Mouse (Mus musculus): ENCODE data around the gene Chchd5. TPM values are rescaled to one million over a fixed set of nuclear protein-coding genes. Genes with fewer than 3 reads are reported as not detected.

Chchd5 gene
- total RNA-seq (2021) = 10 to 100 TPM; 11.6 to 13.9 TPM

DNA sequence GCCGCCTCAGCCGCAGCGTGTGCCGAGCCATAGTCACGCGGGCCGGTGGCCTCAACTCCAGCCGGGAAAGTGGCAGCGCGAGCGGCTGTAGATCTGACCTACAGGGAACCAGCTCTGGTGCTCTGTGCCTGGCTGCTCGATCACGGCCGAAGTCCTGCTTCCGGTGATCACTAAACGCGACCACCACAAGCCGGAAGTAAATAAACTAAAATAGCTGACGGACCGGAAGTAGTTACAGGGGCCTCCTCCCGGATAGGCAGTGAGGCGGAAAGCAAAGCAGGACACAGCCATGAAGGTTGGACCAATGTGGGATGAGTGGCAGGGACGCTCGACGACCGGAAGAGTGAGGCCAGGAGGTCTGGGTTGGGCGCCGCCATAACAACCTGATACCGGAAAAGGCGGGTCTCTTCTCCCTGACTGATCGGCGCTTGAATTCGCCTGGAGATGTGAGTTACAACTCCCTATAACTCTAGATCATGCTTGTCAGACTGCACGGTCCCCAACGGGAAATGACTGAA, at the start of gene Chchd5:
Gene Chchd5, plus strand, starts transcription at position 289 of the 518 bp plus-strand sequence.
- DNase-seq = peak; percentile 95
- intact Hi-C loops (cut with DNase I) = loop anchor here (1.0 to 2.0 kb wide), 3 partner anchors 28 to 69 kb away; partner anchors contain the start of gene Slc20a1

DNA sequence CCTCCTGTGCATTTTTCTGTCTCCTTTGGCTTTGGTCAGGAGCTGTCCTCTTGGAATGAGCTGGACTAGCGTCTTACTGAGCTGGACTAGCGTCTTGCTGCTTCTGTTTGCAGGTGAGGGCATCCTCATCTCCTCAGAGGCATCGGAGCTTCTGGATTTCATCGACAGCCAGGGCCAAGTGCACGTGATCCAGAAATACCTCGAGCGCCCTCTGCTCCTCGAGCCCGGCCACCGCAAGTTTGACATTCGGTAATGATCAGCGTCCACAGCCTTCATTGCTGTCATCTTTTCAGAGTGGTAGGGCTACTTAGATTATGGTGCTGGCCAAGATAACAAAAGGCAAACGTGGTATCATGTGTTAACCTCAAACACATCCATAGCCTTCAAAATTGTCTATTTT, 48.4 kb upstream of the Chchd5 start:
- DNase-seq = peak; percentile 10 to 16
- intact Hi-C loops (cut with DNase I) = no loop called here

DNA sequence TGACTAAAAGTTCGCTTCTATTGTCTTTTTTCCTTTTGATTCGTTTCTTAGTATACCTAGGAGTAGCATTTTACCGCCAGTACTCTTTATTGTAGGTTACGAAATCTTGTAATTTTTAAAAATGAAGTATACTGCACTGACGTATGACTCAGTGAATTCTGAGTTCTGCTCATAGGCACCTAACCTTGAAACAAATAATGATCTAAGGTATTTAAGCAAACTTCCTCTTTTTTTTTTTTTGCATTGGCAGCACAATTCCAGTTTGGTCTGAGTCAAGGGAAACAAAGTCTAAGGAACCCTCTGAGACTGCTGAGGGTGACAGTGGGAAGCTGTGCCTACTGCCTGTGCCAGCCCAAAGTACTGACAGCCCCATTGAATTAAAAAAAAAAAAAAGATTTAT, 46.0 kb upstream of the Chchd5 start:
- DNase-seq = no peak
- intact Hi-C loops (cut with DNase I) = no loop called here

DNA sequence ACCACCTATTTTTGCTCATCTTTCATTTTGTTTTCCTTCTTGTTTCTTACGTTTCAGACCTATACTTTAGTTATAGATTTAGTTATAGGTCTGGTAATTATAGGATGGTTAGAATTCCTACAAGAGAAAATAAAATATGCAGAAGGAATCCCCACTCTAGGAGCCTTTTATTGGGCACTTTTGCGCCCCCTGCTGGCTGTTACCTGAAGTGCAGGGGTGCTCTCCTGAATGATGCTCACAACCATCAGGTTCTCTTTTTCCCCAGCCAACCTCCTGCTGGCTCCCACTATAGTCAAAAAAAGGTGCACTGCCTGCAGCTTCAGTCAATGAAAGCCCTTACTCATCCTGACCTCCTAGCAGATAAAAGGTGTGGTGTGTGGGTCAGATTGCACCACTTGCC, 44.5 kb upstream of the Chchd5 start:
- intact Hi-C loops (cut with DNase I) = loop anchor here (2.0 to 5.0 kb wide), 2 partner anchors 78 to 136 kb away; no protein-coding TSS in a partner anchor
- peak in 1 of 2 experiments; percentile 31 for DNase-seq

GRCm38 (mm10) chr2:129087520-129087919, 42.0 kb upstream of the Chchd5 start:
- intact Hi-C loops (cut with DNase I) = loop anchor here (5.0 kb wide), 1 partner anchor 80 kb away; no protein-coding TSS in a partner anchor
- DNase-seq = no peak

DNA sequence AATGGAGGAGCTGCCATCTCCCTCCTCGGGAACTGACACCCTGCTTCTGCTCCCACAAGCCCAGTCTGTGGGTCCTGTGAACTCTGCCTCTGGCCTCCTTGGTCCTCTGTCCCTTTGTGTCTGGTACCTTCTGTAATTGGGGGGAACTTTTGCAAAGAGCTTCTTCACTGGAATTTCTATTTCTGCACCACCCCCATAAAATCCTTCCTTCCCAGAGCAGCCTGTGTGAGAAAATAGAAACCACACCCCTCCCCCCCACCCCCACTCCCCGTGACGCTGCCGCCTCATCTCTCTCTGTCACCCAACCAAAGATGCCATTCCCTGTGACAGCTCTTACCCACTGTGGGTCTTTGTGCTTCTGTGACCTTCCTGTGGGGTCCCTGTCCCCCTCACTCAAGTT, 39.1 kb upstream of the Chchd5 start:
- intact Hi-C loops (cut with DNase I) = no loop called here
- no peak for DNase-seq

DNA sequence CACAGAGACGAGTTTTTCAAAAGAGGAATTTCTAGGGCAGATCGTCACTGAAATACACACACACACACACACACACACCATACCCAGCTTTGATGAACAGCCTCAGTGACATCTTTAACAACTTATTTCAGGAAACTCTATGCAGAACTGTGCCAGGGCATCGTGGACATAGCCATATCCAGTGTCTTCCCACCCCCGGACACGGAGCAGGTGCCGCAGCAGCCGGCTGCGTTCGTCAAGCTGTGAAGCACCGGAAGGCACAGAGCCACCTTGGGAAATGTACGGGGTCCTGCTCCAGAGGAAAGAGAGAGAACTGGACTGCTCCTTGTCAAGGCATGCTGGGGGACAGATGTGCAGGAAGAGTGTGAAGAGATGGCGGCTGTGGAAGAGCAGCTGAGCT, 36.7 kb upstream of the Chchd5 start:
- intact Hi-C loops (cut with DNase I) = no loop called here
- DNase-seq = no peak

DNA sequence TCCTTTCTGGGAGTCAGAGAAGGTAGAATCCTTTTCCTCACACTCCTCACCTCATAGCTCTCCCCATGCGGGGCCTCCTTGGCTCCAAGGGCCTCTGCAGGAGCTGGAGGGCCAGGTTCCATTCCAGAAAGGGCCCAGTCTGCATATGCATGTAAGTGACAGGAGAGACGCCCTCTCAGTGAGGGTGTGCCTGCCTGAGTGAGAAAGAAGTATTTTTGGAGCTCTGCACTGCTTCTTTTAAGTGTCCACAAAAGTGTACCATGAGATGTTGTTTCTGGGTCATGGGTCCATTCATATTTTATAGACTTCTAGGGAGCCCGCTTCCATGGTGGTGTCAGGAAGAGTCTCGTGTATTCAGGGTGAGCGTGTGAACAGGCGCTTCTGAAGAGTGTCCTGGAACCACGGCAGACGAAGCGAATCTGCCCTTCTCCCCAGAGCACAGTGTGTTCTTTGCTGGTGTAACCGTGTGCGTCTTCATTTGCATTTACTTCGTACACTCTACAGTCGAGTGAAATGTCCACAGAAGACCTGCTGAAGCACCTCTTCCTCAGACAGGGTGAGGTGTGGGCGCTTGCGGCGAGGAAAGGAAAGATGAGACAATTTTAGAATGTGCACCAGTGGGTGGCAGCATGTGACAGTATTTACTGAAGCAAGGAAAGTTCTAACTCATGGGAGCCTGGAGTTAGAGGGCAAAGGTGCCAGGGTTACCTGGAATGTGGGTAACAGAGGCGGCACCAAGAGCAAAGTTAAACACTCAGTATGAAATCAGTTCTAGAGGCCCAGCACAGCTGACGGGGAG, 35.4 kb upstream of the Chchd5 start:
- intact Hi-C loops (cut with DNase I) = no loop called here
- no peak for DNase-seq

DNA sequence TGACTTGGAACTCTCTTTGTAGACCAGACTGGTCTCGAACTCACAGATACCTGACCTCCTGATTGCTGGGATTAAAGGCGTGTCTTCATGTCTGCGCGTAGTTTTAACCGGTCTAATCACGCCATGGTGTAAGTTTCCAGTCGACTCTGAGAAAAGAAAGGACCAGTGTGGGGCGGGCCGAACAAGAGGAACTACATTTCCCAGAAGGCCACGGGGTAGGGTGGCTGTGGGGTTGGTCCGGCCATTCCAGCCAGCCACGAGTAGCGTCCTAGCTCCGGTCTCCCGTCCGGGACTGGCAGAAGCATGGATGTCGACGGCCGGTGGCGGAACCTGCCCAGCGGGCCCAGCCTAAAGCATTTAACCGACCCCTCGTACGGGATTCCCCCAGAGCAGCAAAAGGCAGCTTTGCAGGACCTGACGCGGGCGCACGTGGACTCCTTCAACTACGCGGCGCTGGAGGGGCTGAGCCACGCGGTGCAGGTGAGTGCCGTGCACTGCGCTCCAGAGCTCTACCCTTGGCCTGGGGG, 28.7 kb upstream of the Chchd5 start, which contains the start of gene Polr1b:
Gene Polr1b, plus strand, starts transcription at position 212 of the 527 bp plus-strand sequence.
- DNase-seq = peak; percentile 96 to 97
- intact Hi-C loops (cut with DNase I) = loop anchor here (1.0 to 10.0 kb wide), 2 partner anchors 28 to 154 kb away; partner anchors contain the start of gene Chchd5

- intact Hi-C loops (cut with DNase I) = no loop called here
- DNase-seq = no peak
Observed at GRCm38 (mm10) chr2:129112924-129113323, 16.6 kb upstream of the Chchd5 start.

- intact Hi-C loops (cut with DNase I) = no loop called here
- DNase-seq = no peak
Observed at GRCm38 (mm10) chr2:129115706-129116367, 13.7 kb upstream of the Chchd5 start.

DNA sequence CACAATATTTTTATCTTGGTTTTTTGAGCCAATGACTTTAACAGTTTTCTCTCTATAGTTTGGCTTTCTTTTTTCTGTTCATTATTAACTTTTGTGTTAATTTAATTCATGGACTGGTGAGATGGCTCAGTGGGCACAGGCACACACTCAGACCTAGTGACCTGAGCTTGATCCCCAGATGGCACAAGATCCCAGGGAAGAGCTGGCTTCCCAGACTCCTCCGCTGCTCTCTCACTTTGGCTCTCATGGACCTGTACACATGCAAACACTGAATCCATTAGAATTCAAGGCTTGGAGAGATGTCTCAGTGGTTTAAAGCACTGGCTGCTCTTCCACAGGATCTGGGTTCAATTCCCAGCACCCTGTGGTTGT, 13.1 kb upstream of the Chchd5 start:
- no peak for DNase-seq
- intact Hi-C loops (cut with DNase I) = no loop called here

- intact Hi-C loops (cut with DNase I) = no loop called here
- no peak for DNase-seq
Observed at GRCm38 (mm10) chr2:129118061-129118460, 11.4 kb upstream of the Chchd5 start.

DNA sequence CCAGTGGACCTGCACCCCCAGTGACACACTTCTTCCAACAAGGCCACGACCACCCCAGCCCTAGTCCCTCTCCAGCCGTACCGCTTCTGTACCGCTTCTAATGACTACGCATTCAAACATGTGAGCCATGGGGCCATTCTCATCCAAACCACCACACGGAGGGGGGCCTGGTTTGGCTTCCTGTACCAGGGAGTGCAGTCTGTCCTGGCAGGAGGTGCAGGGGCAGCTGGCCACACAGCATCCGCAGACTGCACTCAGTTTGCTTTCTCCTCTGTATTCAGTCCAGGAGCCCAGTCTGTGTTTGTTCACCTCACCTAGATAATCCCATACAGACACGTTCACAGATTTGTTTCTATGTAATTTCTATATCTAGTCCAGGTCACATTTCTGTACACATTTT, 7.5 kb upstream of the Chchd5 start:
- DNase-seq = no peak
- intact Hi-C loops (cut with DNase I) = no loop called here

GRCm38 (mm10) chr2:129129987-129130545, 566 bp downstream of the Chchd5 start:
- intact Hi-C loops (cut with DNase I) = loop anchor here (1.0 to 2.0 kb wide), 3 partner anchors 29 to 69 kb away; partner anchors contain the start of gene Slc20a1
- peak in 1 of 2 experiments; percentile 56 for DNase-seq

DNA sequence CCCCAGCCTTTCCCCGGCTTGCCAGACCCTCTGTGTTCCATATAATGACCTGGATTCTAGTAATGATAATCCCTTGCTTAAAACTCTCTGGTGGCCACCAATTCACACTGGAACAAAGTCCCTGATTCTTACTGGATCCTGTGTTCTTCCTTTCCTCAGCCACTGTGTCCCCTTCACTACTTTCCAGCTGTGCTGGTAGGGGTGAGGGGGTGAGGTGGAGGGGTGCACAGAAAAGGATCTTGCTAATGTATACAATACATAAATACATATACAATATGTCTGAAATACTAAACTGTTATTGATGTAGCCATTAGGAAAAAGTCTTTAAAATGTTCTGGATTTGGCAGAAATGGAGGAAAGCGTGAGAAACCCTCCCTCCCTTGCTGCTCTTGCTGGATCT, 1.3 kb downstream of the Chchd5 start:
- DNase-seq = no peak
- intact Hi-C loops (cut with DNase I) = no loop called here

DNA sequence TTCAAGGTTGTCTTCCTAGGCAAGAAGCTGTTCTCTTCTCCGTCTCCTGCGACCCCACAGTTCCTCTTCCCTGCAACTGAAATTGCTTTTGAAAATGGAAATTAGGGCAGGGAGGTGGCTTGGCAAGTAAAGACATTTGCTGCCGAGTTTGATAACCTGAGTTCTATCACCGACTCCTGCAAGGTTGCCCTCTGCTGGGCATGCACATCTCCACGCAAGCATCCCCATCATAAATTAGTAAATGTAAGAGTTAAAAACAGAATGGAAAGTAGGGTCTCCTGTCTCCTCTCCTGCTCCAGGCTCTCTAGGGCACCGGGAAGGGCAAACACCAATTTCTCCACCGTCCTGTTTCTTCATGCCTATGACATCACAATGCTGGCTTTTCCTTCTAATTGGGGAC, 2.7 kb downstream of the Chchd5 start:
- no peak for DNase-seq
- intact Hi-C loops (cut with DNase I) = no loop called here

DNA sequence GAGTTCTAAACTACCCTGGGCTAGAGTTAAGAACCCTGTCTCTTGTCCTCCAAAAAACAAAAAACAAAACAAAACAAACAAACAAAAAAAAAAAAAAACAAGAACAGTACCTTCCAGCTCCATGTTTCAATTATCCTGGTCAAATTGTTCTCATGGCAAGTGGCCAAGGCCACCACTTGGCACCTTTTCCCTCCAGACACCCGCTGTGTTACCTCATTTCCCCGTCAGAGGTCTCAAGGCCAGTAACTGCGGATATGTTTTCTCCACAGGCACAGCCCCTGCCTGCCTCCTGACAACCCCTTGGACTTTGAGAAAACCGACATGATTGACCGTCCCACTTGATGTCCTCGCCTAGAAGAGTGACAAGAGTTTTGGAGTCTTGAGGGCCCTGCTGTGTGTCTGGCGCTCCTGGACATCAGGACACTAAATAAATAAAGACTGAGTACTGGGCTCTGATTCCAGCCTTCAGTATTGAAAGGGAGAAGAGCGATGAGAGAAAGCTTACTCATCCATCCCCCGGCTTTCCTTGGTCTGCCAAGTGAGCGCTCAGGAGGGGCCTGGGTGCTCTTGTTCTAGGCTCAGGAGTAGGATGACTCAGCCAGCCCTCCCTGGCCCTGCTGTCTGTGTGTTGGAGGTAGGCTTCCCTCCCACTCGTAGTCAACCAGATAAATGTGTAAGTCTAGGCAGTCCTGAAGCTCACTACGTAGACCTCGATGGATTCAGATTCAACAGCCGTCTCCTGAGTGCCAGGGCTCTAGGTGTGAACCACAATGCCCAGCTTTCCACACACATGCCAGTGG, 3.7 kb downstream of the Chchd5 start:
- intact Hi-C loops (cut with DNase I) = no loop called here
- peak in 1 of 2 experiments; percentile 15 for DNase-seq

- intact Hi-C loops (cut with DNase I) = no loop called here
- DNase-seq = no peak
Observed at GRCm38 (mm10) chr2:129139906-129140305, 10.4 kb downstream of the Chchd5 start.

- intact Hi-C loops (cut with DNase I) = no loop called here
- no peak for DNase-seq
Observed at GRCm38 (mm10) chr2:129148836-129149235, 19.3 kb downstream of the Chchd5 start.
